Mouse (Mus musculus): ENCODE measurements around the gene Cmtm4. TPM values are rescaled to one million over a fixed set of nuclear protein-coding genes. Genes with fewer than 3 reads are reported as not detected.

The Cmtm4 gene
- polyA plus RNA-seq, 2 experiments, result 0.44 to 1.7 TPM

GRCm38 (mm10) chr8:104427703-104428102, 32.1 kb upstream of the Cmtm4 start:
- DNase-seq (ENCODE audit: low read depth in 3 of 3, low spot score in 3 of 3) (no peak), ATAC-seq (ENCODE audit: insufficient read depth) (no peak)
- Histone ChIP-seq H3K4me1 (replicated peaks; ENCODE audit: control insufficient read depth in 2 of 2, insufficient read depth in 2 of 2, low read length in 1 of 2) (no peaks in the 10 kb centered on the region), H3K4me2 (ENCODE audit: low read depth) (no peak overlapping the region), H3K4me3 (ENCODE audit: insufficient read depth in 1 of 2, low read depth in 2 of 2, low read length in 2 of 2) (no peak overlapping the region), H3K27me3 (ENCODE audit: control insufficient read depth, insufficient read depth, low read length) (no peaks in the 10 kb centered on the region), H3K9ac (replicated peaks) (no peak overlapping the region), H3K9me3 (ENCODE audit: control insufficient read depth, low read length) (no peaks in the 10 kb centered on the region), H3K27ac (no peak overlapping the region), H3K36me3 (replicated peaks; ENCODE audit: control insufficient read depth, insufficient read depth, low read depth) (peaks cover 61% of the 10 kb centered on the region)
- TF ChIP-seq CTCF (IDR thresholded peaks at IDR 0.05; ENCODE audit: low read depth), result no peak
- TF ChIP-seq EP300 (IDR thresholded peaks at IDR 0.05; ENCODE audit: low read depth), result no peak
- WGBS (ENCODE audit: insufficient replicate concordance), result 72% methylated on average over 13 of the region's 13 CpGs

GRCm38 (mm10) chr8:104422313-104422712, 26.7 kb upstream of the Cmtm4 start:
- H3K4me3 ChIP-seq (ENCODE audit: insufficient read depth in 1 of 2, low read depth in 2 of 2, low read length in 2 of 2), result no peak overlapping the region
- DNase-seq (ENCODE audit: low read depth in 3 of 3, low spot score in 3 of 3) (no peak), ATAC-seq (ENCODE audit: insufficient read depth) (no peak)
- no peaks in the 10 kb centered on the region for H3K4me1 ChIP-seq (replicated peaks; ENCODE audit: control insufficient read depth in 2 of 2, insufficient read depth in 2 of 2, low read length in 1 of 2)
- WGBS (ENCODE audit: insufficient replicate concordance), result 31% methylated on average over 6 of the region's 6 CpGs
- no peak for TF ChIP-seq EP300 (IDR thresholded peaks at IDR 0.05; ENCODE audit: low read depth)
- no peak for TF ChIP-seq CTCF (IDR thresholded peaks at IDR 0.05; ENCODE audit: low read depth)
- no peaks in the 10 kb centered on the region for H3K9me3 ChIP-seq (ENCODE audit: control insufficient read depth, low read length)
- H3K36me3 ChIP-seq (replicated peaks; ENCODE audit: control insufficient read depth, insufficient read depth, low read depth), result peaks cover 43% of the 10 kb centered on the region
- no peak overlapping the region for H3K4me2 ChIP-seq (ENCODE audit: low read depth)
- no peak overlapping the region for H3K27ac ChIP-seq
- H3K27me3 ChIP-seq (ENCODE audit: control insufficient read depth, insufficient read depth, low read length), result no peaks in the 10 kb centered on the region
- H3K9ac ChIP-seq (replicated peaks), result no peak overlapping the region

- 74% methylated on average over 6 of the region's 6 CpGs for WGBS (ENCODE audit: insufficient replicate concordance)
- TF ChIP-seq EP300 (IDR thresholded peaks at IDR 0.05; ENCODE audit: low read depth) (no peak), CTCF (IDR thresholded peaks at IDR 0.05; ENCODE audit: low read depth) (no peak)
- peaks cover 7% of the 10 kb centered on the region for H3K36me3 ChIP-seq (replicated peaks; ENCODE audit: control insufficient read depth, insufficient read depth, low read depth)
- 0 out of 4 replicates have a peak, but pooled peaks cover 0 to 2% of the 10 kb centered on the region in 2 experiments for H3K4me1 ChIP-seq (replicated peaks; ENCODE audit: control insufficient read depth in 2 of 2, insufficient read depth in 2 of 2, low read length in 1 of 2)
- H3K4me2 ChIP-seq (ENCODE audit: low read depth), result no peak overlapping the region
- H3K9me3 ChIP-seq (ENCODE audit: control insufficient read depth, low read length), result no peaks in the 10 kb centered on the region
- no peak overlapping the region for H3K9ac ChIP-seq (replicated peaks)
- no peaks in the 10 kb centered on the region for H3K27me3 ChIP-seq (ENCODE audit: control insufficient read depth, insufficient read depth, low read length)
- DNase-seq (ENCODE audit: low read depth in 3 of 3, low spot score in 3 of 3) (no peak), ATAC-seq (ENCODE audit: insufficient read depth) (no peak)
- H3K27ac ChIP-seq, result no peak overlapping the region
- no peak overlapping the region for H3K4me3 ChIP-seq (ENCODE audit: insufficient read depth in 1 of 2, low read depth in 2 of 2, low read length in 2 of 2)
Observed at GRCm38 (mm10) chr8:104416022-104416421, 20.4 kb upstream of the Cmtm4 start.

- Histone ChIP-seq H3K9ac (replicated peaks) (no peak overlapping the region), H3K9me3 (ENCODE audit: control insufficient read depth, low read length) (no peaks in the 10 kb centered on the region), H3K4me3 (ENCODE audit: insufficient read depth in 1 of 2, low read depth in 2 of 2, low read length in 2 of 2) (no peak overlapping the region), H3K4me1 (replicated peaks; ENCODE audit: control insufficient read depth in 2 of 2, insufficient read depth in 2 of 2, low read length in 1 of 2) (0 out of 4 replicates have a peak, but pooled peaks cover 0 to 2% of the 10 kb centered on the region in 2 experiments), H3K27me3 (ENCODE audit: control insufficient read depth, insufficient read depth, low read length) (no peaks in the 10 kb centered on the region), H3K4me2 (ENCODE audit: low read depth) (no peak overlapping the region), H3K27ac (no peak overlapping the region), H3K36me3 (replicated peaks; ENCODE audit: control insufficient read depth, insufficient read depth, low read depth) (no peaks in the 10 kb centered on the region; the same call in 1 of the 2 replicates)
- no peak for DNase-seq (ENCODE audit: low read depth in 3 of 3, low spot score in 3 of 3)
- TF ChIP-seq CTCF (IDR thresholded peaks at IDR 0.05; ENCODE audit: low read depth), result no peak
- TF ChIP-seq EP300 (IDR thresholded peaks at IDR 0.05; ENCODE audit: low read depth), result no peak
- ATAC-seq (ENCODE audit: insufficient read depth), result no peak
- 50% methylated on average over 3 of the region's 3 CpGs for WGBS (ENCODE audit: insufficient replicate concordance)
Observed at GRCm38 (mm10) chr8:104414204-104414603, 18.6 kb upstream of the Cmtm4 start.

- Histone ChIP-seq H3K27me3 (ENCODE audit: control insufficient read depth, insufficient read depth, low read length) (no peaks in the 10 kb centered on the region), H3K36me3 (replicated peaks; ENCODE audit: control insufficient read depth, insufficient read depth, low read depth) (no peaks in the 10 kb centered on the region; the same call in 1 of the 2 replicates), H3K27ac (no peak overlapping the region), H3K9me3 (ENCODE audit: control insufficient read depth, low read length) (no peaks in the 10 kb centered on the region), H3K4me2 (ENCODE audit: low read depth) (no peak overlapping the region), H3K4me1 (replicated peaks; ENCODE audit: control insufficient read depth in 2 of 2, insufficient read depth in 2 of 2, low read length in 1 of 2) (0 out of 4 replicates have a peak, but pooled peaks cover 0 to 2% of the 10 kb centered on the region in 2 experiments), H3K4me3 (ENCODE audit: insufficient read depth in 1 of 2, low read depth in 2 of 2, low read length in 2 of 2) (no peak overlapping the region), H3K9ac (replicated peaks) (no peak overlapping the region)
- no peak for DNase-seq (ENCODE audit: low read depth in 3 of 3, low spot score in 3 of 3)
- ATAC-seq (ENCODE audit: insufficient read depth), result no peak
- 53% methylated on average over 4 of the region's 4 CpGs for WGBS (ENCODE audit: insufficient replicate concordance)
- TF ChIP-seq CTCF (IDR thresholded peaks at IDR 0.05; ENCODE audit: low read depth) (no peak), EP300 (IDR thresholded peaks at IDR 0.05; ENCODE audit: low read depth) (no peak)
Observed at GRCm38 (mm10) chr8:104413770-104414169, 18.2 kb upstream of the Cmtm4 start.

All from liver, embryonic 14.5 days (tissue).